Mouse (Mus musculus) erythroblast, embryonic 14.5 days (primary cell): ENCODE measurements around the gene Eddm3b. TPM values are rescaled to one million over a fixed set of nuclear protein-coding genes. Genes with fewer than 3 reads are reported as not detected.

ENCODE experiments used
- H3K27me3 ChIP-seq: 2 replicates; pipeline ENCODE4 v1.6.1; 2012; ENCODE audit warnings: inconsistent platforms; ENCODE audit not compliant: control insufficient read depth
- H3K36me3 ChIP-seq: 2 replicates; pipeline ENCODE4 v1.6.1; 2012; ENCODE audit warnings: mild to moderate bottlenecking, inconsistent platforms; ENCODE audit not compliant: control insufficient read depth
- H3K4me1 ChIP-seq: 2 replicates; pipeline ENCODE4 v1.6.1; 2012; ENCODE audit warnings: inconsistent platforms; ENCODE audit not compliant: control insufficient read depth
- H3K4me3 ChIP-seq: replicated peaks from 2 replicates; pipeline ENCODE3; 2012; ENCODE audit warnings: moderate library complexity, mild to moderate bottlenecking, inconsistent platforms
- H3K9me3 ChIP-seq: 2 replicates; pipeline ENCODE4 v1.6.1; 2012; ENCODE audit warnings: low read length, inconsistent platforms, mixed read lengths; ENCODE audit not compliant: control insufficient read depth
- GATA1 ChIP-seq: IDR thresholded peaks from 2 replicates; pipeline ENCODE4 v1.6.1; 2012; ENCODE audit warnings: low read length, inconsistent platforms, mixed read lengths
- TAL1 ChIP-seq: IDR thresholded peaks from 3 replicates; pipeline ENCODE4 v1.6.1; 2012; ENCODE audit warnings: low read length, inconsistent platforms, mixed read lengths
- polyA plus RNA-seq: library from polyadenylated mRNA; stranded (reverse); fragments of >175 nt; gene quantifications from 2 replicates; pipeline ENCODE4 v1.2.3, GENCODE M21; 2012

The Eddm3b gene
- polyA plus RNA-seq, result not detected in 2 replicates

GRCm38 (mm10) chr14:51113916-51114560, at the start of gene Eddm3b:
Gene Eddm3b (plus strand): TSS chr14:51114426.
- TF ChIP-seq GATA1 (no peak), TAL1 (no peak)
- peaks cover under 1% of the 10 kb centered on the region for H3K9me3 ChIP-seq
- H3K4me1 ChIP-seq, result peaks cover 23% of the 10 kb centered on the region
- H3K27me3 ChIP-seq, result no peaks in the 10 kb centered on the region
- H3K4me3 ChIP-seq, result no peak within 1 kb of the TSS
- H3K36me3 ChIP-seq, result no peaks in the 10 kb centered on the region

GRCm38 (mm10) chr14:51068956-51069355, 45.3 kb upstream of the Eddm3b start:
- TF ChIP-seq TAL1 (no peak), GATA1 (no peak)
- peaks cover 17% of the 10 kb centered on the region for H3K4me1 ChIP-seq
- no peaks in the 10 kb centered on the region for H3K36me3 ChIP-seq
- no peak overlapping the region for H3K4me3 ChIP-seq
- no peaks in the 10 kb centered on the region for H3K27me3 ChIP-seq
- H3K9me3 ChIP-seq, result no peaks in the 10 kb centered on the region

GRCm38 (mm10) chr14:51069617-51070016, 44.6 kb upstream of the Eddm3b start:
- H3K4me1 ChIP-seq, result peaks cover 11% of the 10 kb centered on the region
- TF ChIP-seq TAL1 (no peak), GATA1 (no peak)
- no peaks in the 10 kb centered on the region for H3K36me3 ChIP-seq
- H3K4me3 ChIP-seq, result no peak overlapping the region
- no peaks in the 10 kb centered on the region for H3K9me3 ChIP-seq
- H3K27me3 ChIP-seq, result no peaks in the 10 kb centered on the region

GRCm38 (mm10) chr14:51074335-51074734, 39.9 kb upstream of the Eddm3b start, which contains the start of gene Olfr750:
Gene Olfr750 (minus strand): TSS chr14:51074435.
- no peak for TF ChIP-seq TAL1
- TF ChIP-seq GATA1, result no peak
- Histone ChIP-seq H3K4me3 (no peak within 1 kb of the TSS), H3K27me3 (peaks cover 7% of the 10 kb centered on the region), H3K4me1 (no peaks in the 10 kb centered on the region), H3K36me3 (no peaks in the 10 kb centered on the region), H3K9me3 (no peaks in the 10 kb centered on the region)

- no peaks in the 10 kb centered on the region for H3K9me3 ChIP-seq
- peaks cover 18% of the 10 kb centered on the region for H3K4me1 ChIP-seq
- no peak for TF ChIP-seq TAL1
- TF ChIP-seq GATA1, result no peak
- H3K36me3 ChIP-seq, result no peaks in the 10 kb centered on the region
- no peak overlapping the region for H3K4me3 ChIP-seq
- H3K27me3 ChIP-seq, result peaks cover 47% of the 10 kb centered on the region
Observed at GRCm38 (mm10) chr14:51079180-51079579, 35.0 kb upstream of the Eddm3b start.

- H3K27me3 ChIP-seq, result peaks cover 45% of the 10 kb centered on the region
- TF ChIP-seq TAL1 (no peak), GATA1 (no peak)
- H3K36me3 ChIP-seq, result no peaks in the 10 kb centered on the region
Observed at GRCm38 (mm10) chr14:51081035-51081434, 33.2 kb upstream of the Eddm3b start.

GRCm38 (mm10) chr14:51082599-51083581, 31.3 kb upstream of the Eddm3b start:
- Histone ChIP-seq H3K4me3 (peak overlapping the region; percentile 60), H3K36me3 (no peaks in the 10 kb centered on the region), H3K9me3 (no peaks in the 10 kb centered on the region), H3K27me3 (peaks cover 45% of the 10 kb centered on the region), H3K4me1 (peaks cover 52% of the 10 kb centered on the region)
- TF ChIP-seq TAL1 (no peak), GATA1 (no peak)

More at GRCm38 (mm10) chr14:51081035-51081434, 33.2 kb upstream of the Eddm3b start:
- H3K4me3 ChIP-seq, result no peak overlapping the region
- no peaks in the 10 kb centered on the region for H3K9me3 ChIP-seq
- peaks cover 37% of the 10 kb centered on the region for H3K4me1 ChIP-seq

GRCm38 (mm10) chr14:51083805-51084204, 30.4 kb upstream of the Eddm3b start:
- H3K36me3 ChIP-seq, result no peaks in the 10 kb centered on the region
- H3K9me3 ChIP-seq, result no peaks in the 10 kb centered on the region
- H3K27me3 ChIP-seq, result peaks cover 42% of the 10 kb centered on the region
- TF ChIP-seq GATA1, result no peak
- TF ChIP-seq TAL1, result no peak
- H3K4me3 ChIP-seq, result peak overlapping the region; percentile 60
- H3K4me1 ChIP-seq, result peaks cover 61% of the 10 kb centered on the region

GRCm38 (mm10) chr14:51085086-51085485, 29.1 kb upstream of the Eddm3b start:
- Histone ChIP-seq H3K27me3 (peaks cover 35% of the 10 kb centered on the region), H3K4me3 (peak overlapping the region; percentile 18), H3K4me1 (peaks cover 72% of the 10 kb centered on the region), H3K36me3 (no peaks in the 10 kb centered on the region), H3K9me3 (no peaks in the 10 kb centered on the region)
- no peak for TF ChIP-seq TAL1
- TF ChIP-seq GATA1, result no peak
